Mouse (Mus musculus) liver, adult 2 months (tissue): Measurements from ENCODE around the gene Sult2a3. TPM values are rescaled to one million over a fixed set of nuclear protein-coding genes. Genes with fewer than 3 reads are reported as not detected.
A peak's percentile ranks its signal among the peaks of the same experiment; 100 is the strongest.
"Not testable (repeated sequence)": the region's sequence is repeated elsewhere in the genome, so short reads cannot be mapped to it uniquely, and the experiment has no call there.

Source experiments
- DNase-seq: peaks from one replicate; pipeline ENCODE4 v3.0.0-alpha.2; 2011; ENCODE audit warnings: low read depth, low spot score; ENCODE audit errors: extremely low read depth
- H3K27ac ChIP-seq: fragments of 200-500 bp; replicated peaks from 2 replicates; pipeline ENCODE4 v1.5.1; 2012; ENCODE audit warnings: low read depth, mild to moderate bottlenecking, control low read depth, inconsistent platforms, low read length; ENCODE audit not compliant: insufficient read depth
- H3K27me3 ChIP-seq: fragments of 200-500 bp; 2 replicates; pipeline ENCODE4 v1.6.1; 2012; ENCODE audit warnings: mild to moderate bottlenecking, moderate library complexity, low read length, inconsistent platforms; ENCODE audit not compliant: control insufficient read depth, insufficient read depth
- H3K36me3 ChIP-seq: fragments of 200-500 bp; 2 replicates; pipeline ENCODE4 v1.6.1; 2012; ENCODE audit warnings: low read length, inconsistent platforms; ENCODE audit not compliant: control insufficient read depth, insufficient read depth
- H3K4me1 ChIP-seq: fragments of 200-500 bp; 2 replicates; pipeline ENCODE4 v1.6.1; 2011; ENCODE audit warnings: low read length; ENCODE audit not compliant: control insufficient read depth, insufficient read depth
- H3K4me3 ChIP-seq: fragments of 200-500 bp; 2 replicates; pipeline ENCODE4 v1.5.1; 2011; ENCODE audit warnings: low read depth, mild to moderate bottlenecking, control low read depth, low read length, moderate library complexity; ENCODE audit not compliant: insufficient read depth
- H3K79me2 ChIP-seq: fragments of 200-500 bp; 2 replicates; pipeline ENCODE4 v1.6.1; 2012; ENCODE audit warnings: inconsistent platforms, mild to moderate bottlenecking, low read length, moderate library complexity; ENCODE audit not compliant: control insufficient read depth, insufficient read depth
- H3K9ac ChIP-seq: fragments of 200-500 bp; 2 replicates; pipeline ENCODE4 v1.6.1; 2012; ENCODE audit warnings: low read depth, mild to moderate bottlenecking, control low read depth, inconsistent platforms, low read length
- CTCF ChIP-seq: fragments of 200-500 bp; IDR thresholded peaks from 2 replicates; pipeline ENCODE4 v1.5.1; 2011; ENCODE audit warnings: low read depth, low read length, control low read depth
- POLR2A ChIP-seq: fragments of 200-500 bp; IDR thresholded peaks from 2 replicates; pipeline ENCODE4 v1.6.1; 2011; ENCODE audit warnings: low read length, control low read depth; ENCODE audit not compliant: insufficient read depth; ENCODE audit errors: extremely low read depth
- WGBS: fragments of 180-500 bp; shearing (Covaris S2); methylation state at CpG from one replicate; pipeline ENCODE4 v1.1.7; 2018; 5-methylcytosine and 5-hydroxymethylcytosine counted together
- polyA plus RNA-seq: library from polyadenylated mRNA; depleted of rRNA; stranded (reverse); fragments of >200 nt; gene quantifications from 2 replicates; pipeline ENCODE4 v1.2.3, GENCODE M21; 2012; rRNA removed
- total RNA-seq: library from RNA; depleted of rRNA; stranded (reverse); fragments of >200 nt; gene quantifications from 2 replicates; pipeline ENCODE4 v1.2.3, GENCODE M21; 2014; rRNA removed

The Sult2a3 gene
- 1.3 TPM in 1 of 2 replicates, not detected in the other for total RNA-seq
- 1.6 TPM in 1 of 2 replicates, not detected in the other for polyA plus RNA-seq

GRCm38 (mm10) chr7:14122944-14123343, at the start of gene Sult2a3:
Gene Sult2a3, minus strand, starts transcription at chr7:14123044.
- H3K4me3 ChIP-seq = no peak within 1 kb of the TSS
- no peaks in the 10 kb centered on the region for H3K4me1 ChIP-seq
- H3K36me3 ChIP-seq = no peaks in the 10 kb centered on the region
- WGBS = 37% methylated on average over 2 of the region's 2 CpGs
- no peak for TF ChIP-seq CTCF
- TF ChIP-seq POLR2A = no peak
- H3K9ac ChIP-seq = no peak within 1 kb of the TSS
- no peaks in the 10 kb centered on the region; the same call in 1 of the 2 replicates for H3K27me3 ChIP-seq
- H3K27ac ChIP-seq = no peak within 1 kb of the TSS
- H3K79me2 ChIP-seq = no peaks in the 10 kb centered on the region
- peak; percentile 79 for DNase-seq

- no peaks in the 10 kb centered on the region for H3K36me3 ChIP-seq
- H3K9ac ChIP-seq = no peak overlapping the region
- TF ChIP-seq CTCF (no peak), POLR2A (no peak)
- H3K4me1 ChIP-seq = no peaks in the 10 kb centered on the region
- no peak overlapping the region for H3K27ac ChIP-seq
- no peaks in the 10 kb centered on the region; the same call in 1 of the 2 replicates for H3K27me3 ChIP-seq
- WGBS = 91% methylated on average over 2 of the region's 2 CpGs
- DNase-seq = no peak
- H3K4me3 ChIP-seq = no peak overlapping the region
- H3K79me2 ChIP-seq = no peaks in the 10 kb centered on the region
Measured at GRCm38 (mm10) chr7:14120436-14120835, 2.4 kb downstream of the Sult2a3 start.

- not testable (repeated sequence) for DNase-seq
Measured at GRCm38 (mm10) chr7:14119865-14120264, 3.0 kb downstream of the Sult2a3 start.

GRCm38 (mm10) chr7:14116761-14117160, 6.1 kb downstream of the Sult2a3 start:
- H3K79me2 ChIP-seq = no peaks in the 10 kb centered on the region
- peak; percentile 75 for DNase-seq
- TF ChIP-seq POLR2A = no peak
- TF ChIP-seq CTCF = no peak
- WGBS = 12% methylated on average over 1 of the region's 1 CpGs
- H3K27ac ChIP-seq = no peak overlapping the region
- H3K9ac ChIP-seq = no peak overlapping the region
- no peaks in the 10 kb centered on the region for H3K36me3 ChIP-seq
- H3K4me3 ChIP-seq = no peak overlapping the region
- H3K4me1 ChIP-seq = no peaks in the 10 kb centered on the region
- H3K27me3 ChIP-seq = peaks cover 4% of the 10 kb centered on the region; the same call in 1 of the 2 replicates

More at GRCm38 (mm10) chr7:14119865-14120264, 3.0 kb downstream of the Sult2a3 start:
- H3K9ac ChIP-seq, H3K4me1 ChIP-seq, H3K36me3 ChIP-seq, H3K27me3 ChIP-seq, H3K27ac ChIP-seq, H3K79me2 ChIP-seq, H3K4me3 ChIP-seq: not testable (repeated sequence)
- 88% methylated on average over 3 of the region's 3 CpGs for WGBS

- not testable (repeated sequence) for DNase-seq, H3K9ac ChIP-seq, H3K36me3 ChIP-seq, H3K4me3 ChIP-seq, H3K27me3 ChIP-seq, H3K27ac ChIP-seq, H3K4me1 ChIP-seq, H3K79me2 ChIP-seq
- WGBS = 76% methylated on average over 3 of the region's 3 CpGs
Measured at GRCm38 (mm10) chr7:14114471-14114870, 8.4 kb downstream of the Sult2a3 start.

- not testable (repeated sequence) for H3K4me1 ChIP-seq, DNase-seq, H3K36me3 ChIP-seq, H3K4me3 ChIP-seq, H3K9ac ChIP-seq, H3K27ac ChIP-seq, H3K27me3 ChIP-seq, H3K79me2 ChIP-seq
- 78% methylated on average over 1 of the region's 1 CpGs for WGBS
Measured at GRCm38 (mm10) chr7:14047821-14048220, 75.0 kb downstream of the Sult2a3 start.

GRCm38 (mm10) chr7:14030831-14031230, 92.0 kb downstream of the Sult2a3 start:
- H3K79me2 ChIP-seq, H3K4me1 ChIP-seq, H3K4me3 ChIP-seq, H3K36me3 ChIP-seq, DNase-seq, H3K9ac ChIP-seq, H3K27me3 ChIP-seq, H3K27ac ChIP-seq: not testable (repeated sequence)

Other genes with a start within 250 kb of the Sult2a3 start
- gene Sult2a4, start 133.4 kb downstream of the Sult2a3 start, total RNA-seq = not detected in 2 replicates
- 0.09 and 0.44 TPM in 2 replicates for gene Sult2a4, start 133.4 kb downstream of the Sult2a3 start, polyA plus RNA-seq
- gene Sult2a6, start 131.8 kb upstream of the Sult2a3 start, total RNA-seq = 0.40 and 3.7 TPM in 2 replicates
- gene Sult2a6, start 131.8 kb upstream of the Sult2a3 start, polyA plus RNA-seq = 0.12 TPM in 1 of 2 replicates, not detected in the other
- gene Obox8, start 210.5 kb upstream of the Sult2a3 start, total RNA-seq = 0.34 TPM in 1 of 2 replicates, not detected in the other
- gene Obox8, start 210.5 kb upstream of the Sult2a3 start, polyA plus RNA-seq = not detected in 2 replicates